Mouse (Mus musculus) intestine, embryonic 16.5 days (tissue): ENCODE results near the gene Drap1. TPM values are rescaled to one million over a fixed set of nuclear protein-coding genes. Genes with fewer than 3 reads are reported as not detected.
"Not testable (repeated sequence)": the region's sequence is repeated elsewhere in the genome, so short reads cannot be mapped to it uniquely, and the experiment has no call there.

Experiments
- ATAC-seq: fragments of 200-750 bp; cut with Nextera tagmentation; 2 replicates; pipeline ENCODE4 v1.8.0; 2017; ENCODE audit warnings: moderate TSS enrichment, moderate library complexity
- H3K27ac ChIP-seq: fragments of 300-500 bp; sonication (generic); 2 replicates; pipeline ENCODE4 v1.5.1; 2014; ENCODE audit warnings: mild to moderate bottlenecking, low read length
- H3K27me3 ChIP-seq: fragments of 300-500 bp; sonication (generic); replicated peaks from 2 replicates; pipeline ENCODE4 v1.6.1; 2014; ENCODE audit warnings: low read length, control low read depth, mixed read lengths; ENCODE audit not compliant: control insufficient read depth, insufficient read depth
- H3K36me3 ChIP-seq: fragments of 300-500 bp; sonication (generic); 2 replicates; pipeline ENCODE4 v1.6.1; 2014; ENCODE audit warnings: low read length, control low read depth; ENCODE audit not compliant: control insufficient read depth, insufficient read depth
- H3K4me1 ChIP-seq: fragments of 300-500 bp; sonication (generic); 2 replicates; pipeline ENCODE4 v1.6.1; 2014; ENCODE audit warnings: low read length, control low read depth, mixed read lengths; ENCODE audit not compliant: control insufficient read depth, insufficient read depth
- H3K4me2 ChIP-seq: fragments of 300-500 bp; sonication (generic); 2 replicates; pipeline ENCODE4 v1.6.1; 2014; ENCODE audit warnings: low read depth, low read length, control low read depth
- H3K4me3 ChIP-seq: fragments of 300-500 bp; sonication (generic); 2 replicates; pipeline ENCODE4 v1.5.1; 2014; ENCODE audit warnings: mild to moderate bottlenecking, low read length
- H3K9ac ChIP-seq: fragments of 300-500 bp; sonication (generic); 2 replicates; pipeline ENCODE4 v1.6.1; 2014; ENCODE audit warnings: low read depth, low read length
- H3K9me3 ChIP-seq: fragments of 300-500 bp; sonication (generic); 2 replicates; pipeline ENCODE4 v1.6.1; 2016; ENCODE audit warnings: low read length, control low read depth; ENCODE audit not compliant: control insufficient read depth
- WGBS: fragments of 180-500 bp; shearing (Covaris S2); extraction: QIAGEN DNeasy Blood & Tissue Kit; methylation state at CpG from one replicate; pipeline ENCODE4 v1.1.7; 2014; 5-methylcytosine and 5-hydroxymethylcytosine counted together
- polyA plus RNA-seq: library from polyadenylated mRNA; unstranded; fragments of >200 nt; fragmentation: Nextera tagmentation; extraction: Ambion mirVana; gene quantifications from 2 replicates; pipeline ENCODE4 v1.2.1, GENCODE M21; 2015

Drap1 gene
- polyA plus RNA-seq, 1 experiment from 2014 or later = 180 TPM

DNA sequence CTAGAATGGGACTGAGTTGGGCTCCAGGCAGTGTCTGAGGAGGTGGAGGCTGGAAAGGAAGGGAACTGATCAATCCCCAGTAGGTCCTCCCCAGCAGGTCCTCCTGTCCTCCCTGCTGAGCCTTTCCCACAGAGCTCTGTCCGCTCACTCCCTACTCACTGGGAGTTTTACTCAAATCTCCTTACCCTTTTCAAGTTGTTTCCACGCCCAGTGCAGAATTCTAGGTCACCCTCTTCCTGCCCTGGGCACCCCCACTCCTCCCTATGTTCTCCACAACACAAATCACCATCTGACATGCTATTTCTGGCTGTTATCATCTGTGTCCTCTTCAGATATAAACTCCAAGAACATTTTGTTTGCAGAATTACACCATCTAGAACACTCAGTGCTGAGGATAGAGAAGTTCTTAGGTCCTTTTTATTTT is 10.2 kb downstream of the Drap1 start:
- no peak for ATAC-seq
- H3K9me3 ChIP-seq = no peaks in the 10 kb centered on the region
- 70% methylated on average over 2 of the region's 2 CpGs for WGBS
- H3K4me2 ChIP-seq = no peak overlapping the region
- no peak overlapping the region for H3K4me3 ChIP-seq
- H3K9ac ChIP-seq = no peak overlapping the region
- no peaks in the 10 kb centered on the region for H3K36me3 ChIP-seq
- no peaks in the 10 kb centered on the region for H3K4me1 ChIP-seq
- no peaks in the 10 kb centered on the region for H3K27me3 ChIP-seq
- H3K27ac ChIP-seq = no peak overlapping the region

DNA sequence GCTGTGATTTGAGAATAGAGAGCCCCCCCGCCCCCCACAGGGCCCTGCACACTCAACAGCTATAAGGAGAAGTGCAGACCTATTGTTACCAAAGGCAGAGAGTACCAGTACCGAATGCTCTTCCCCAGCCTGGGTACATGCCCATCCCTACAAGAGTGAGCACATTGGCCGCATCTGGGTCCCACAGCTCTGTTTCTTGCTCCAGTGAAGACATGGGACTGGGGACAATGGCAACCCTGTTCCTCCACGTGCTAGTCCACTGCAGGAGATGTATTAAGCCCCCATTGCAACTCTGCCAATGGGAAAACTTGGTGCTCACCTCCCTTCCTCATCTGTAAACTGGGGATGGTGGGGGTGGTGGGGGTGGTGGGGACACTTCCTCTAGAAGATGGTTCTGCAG is 10.9 kb downstream of the Drap1 start:
- Histone ChIP-seq H3K4me2 (no peak overlapping the region), H3K27me3 (no peaks in the 10 kb centered on the region), H3K4me1 (no peaks in the 10 kb centered on the region), H3K9ac (no peak overlapping the region), H3K36me3 (no peaks in the 10 kb centered on the region), H3K4me3 (no peak overlapping the region), H3K27ac (no peak overlapping the region), H3K9me3 (no peaks in the 10 kb centered on the region)
- no peak for ATAC-seq
- WGBS = 75% methylated on average over 4 of the region's 4 CpGs

DNA sequence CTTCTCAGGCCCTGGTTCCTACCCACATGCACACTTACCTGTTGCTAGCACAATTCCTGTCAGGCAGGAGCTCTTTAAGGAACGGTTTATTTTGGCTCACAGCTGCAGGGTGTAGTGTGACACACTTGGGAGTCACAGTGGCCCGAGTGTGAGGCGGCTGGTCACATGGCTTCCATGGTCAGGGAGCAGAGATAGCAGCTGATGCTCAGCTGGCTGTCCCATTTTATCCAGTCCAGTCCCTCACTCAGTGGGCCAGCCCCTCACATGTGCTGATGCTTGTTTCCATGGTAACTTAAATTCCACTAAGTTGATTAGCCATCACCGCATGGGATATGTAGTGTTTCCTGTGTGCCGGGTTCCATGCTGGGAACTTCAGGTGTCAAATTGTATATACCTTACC is 12.8 kb downstream of the Drap1 start:
- Histone ChIP-seq H3K4me3 (no peak overlapping the region), H3K4me2 (no peak overlapping the region), H3K36me3 (no peaks in the 10 kb centered on the region), H3K27me3 (no peaks in the 10 kb centered on the region), H3K27ac (no peak overlapping the region), H3K4me1 (peaks cover 3% of the 10 kb centered on the region; the same call in 1 of the 2 replicates), H3K9ac (no peak overlapping the region), H3K9me3 (no peaks in the 10 kb centered on the region)
- 60% methylated on average over 5 of the region's 5 CpGs for WGBS
- ATAC-seq = no peak

DNA sequence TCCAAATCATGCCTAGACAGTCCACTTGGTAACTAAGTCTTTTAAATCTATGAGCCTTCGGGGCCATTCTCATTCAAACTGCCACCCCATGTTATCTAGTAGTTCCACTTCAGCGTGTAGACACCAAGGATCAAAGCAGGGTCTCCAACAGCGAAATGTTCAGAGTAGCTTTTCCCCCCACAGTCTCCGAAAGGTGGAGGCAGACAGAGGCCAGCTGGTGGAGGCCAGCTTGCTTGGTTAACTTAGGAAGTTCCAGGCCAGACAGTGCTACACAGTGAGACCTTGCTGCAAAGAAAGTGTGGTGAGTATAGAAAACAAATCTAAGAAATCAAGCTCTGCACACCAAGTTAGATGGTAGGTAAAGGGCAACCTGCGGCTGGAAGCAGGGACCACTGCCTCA is 14.1 kb downstream of the Drap1 start:
- H3K36me3 ChIP-seq = no peaks in the 10 kb centered on the region
- peaks cover 3% of the 10 kb centered on the region; the same call in 1 of the 2 replicates for H3K4me1 ChIP-seq
- no peaks in the 10 kb centered on the region for H3K27me3 ChIP-seq
- H3K9me3 ChIP-seq = no peaks in the 10 kb centered on the region
- H3K4me3 ChIP-seq = no peak overlapping the region
- H3K9ac ChIP-seq = no peak overlapping the region
- ATAC-seq = no peak
- H3K27ac ChIP-seq = no peak overlapping the region
- WGBS = 84% methylated on average over 5 of the region's 5 CpGs
- H3K4me2 ChIP-seq = no peak overlapping the region

DNA sequence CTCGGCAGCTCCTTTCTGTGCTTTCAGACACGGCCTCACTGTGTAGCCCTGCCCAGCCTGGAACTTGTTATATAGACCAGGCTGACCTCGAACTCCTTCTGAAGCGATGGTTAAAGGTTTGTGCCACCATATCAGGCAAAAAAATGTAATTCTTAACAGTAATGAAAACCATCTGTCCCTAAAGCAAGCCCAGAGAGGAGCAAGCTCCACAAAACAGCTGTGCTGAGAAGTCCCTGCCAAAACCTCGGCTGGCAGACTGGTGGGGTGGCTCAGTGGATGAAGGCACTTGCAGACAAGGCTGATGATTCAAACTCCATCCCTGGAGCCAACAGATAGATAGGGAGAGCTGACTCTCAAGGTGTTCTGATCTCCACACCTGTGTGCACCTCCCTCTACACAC is 15.7 kb downstream of the Drap1 start:
- WGBS = 71% methylated on average over 5 of the region's 5 CpGs

DNA sequence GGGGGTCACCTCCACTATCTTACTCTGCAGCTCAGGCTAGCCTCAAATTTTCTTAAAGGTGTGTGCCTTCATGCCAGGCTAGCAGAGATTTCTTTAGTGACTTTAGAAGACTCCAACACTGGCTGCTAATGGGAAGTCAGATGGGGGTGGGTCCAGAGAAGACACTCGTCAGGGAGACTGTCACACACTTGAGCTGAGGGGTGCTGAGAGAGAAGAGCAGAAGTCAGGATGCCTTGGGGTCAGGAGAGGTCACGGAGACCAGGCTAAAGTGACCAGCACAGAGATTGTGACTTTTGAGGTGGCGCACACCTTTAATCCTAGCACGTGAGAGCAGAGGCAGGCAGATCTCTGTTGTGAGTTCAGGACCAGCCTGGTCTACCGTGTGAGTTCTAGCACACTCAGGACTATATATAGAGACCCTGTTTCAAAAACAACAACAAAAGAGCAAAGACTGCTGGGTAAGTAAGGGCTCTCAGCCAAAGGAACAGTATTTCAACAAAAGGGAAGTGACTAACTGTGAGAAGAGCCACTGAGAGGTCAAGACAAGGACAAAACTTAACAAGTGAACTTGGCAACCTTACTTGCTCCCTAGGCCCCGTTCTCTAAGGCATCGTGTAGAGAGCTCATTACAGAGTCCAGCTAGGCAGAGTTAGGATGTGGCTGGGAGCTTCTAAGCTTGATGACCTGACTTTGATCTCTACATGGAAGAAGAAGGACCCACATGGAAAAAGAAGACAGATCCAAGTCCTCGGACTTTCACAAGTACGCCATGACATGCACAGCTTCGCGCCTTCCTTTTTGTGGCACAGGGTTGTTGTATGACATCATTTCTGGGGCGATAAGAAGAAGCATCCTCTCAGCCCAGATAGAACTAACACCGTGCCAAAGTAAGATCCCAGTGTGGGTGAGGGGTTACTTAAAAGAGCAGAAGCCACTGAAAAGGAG is 16.4 kb downstream of the Drap1 start:
- Histone ChIP-seq H3K4me2 (no peak overlapping the region), H3K9ac (no peak overlapping the region; the same call in 1 of the 2 replicates), H3K27me3 (no peaks in the 10 kb centered on the region), H3K4me1 (peaks cover 3% of the 10 kb centered on the region; the same call in 1 of the 2 replicates), H3K36me3 (no peaks in the 10 kb centered on the region), H3K4me3 (no peak overlapping the region), H3K27ac (no peak overlapping the region), H3K9me3 (no peaks in the 10 kb centered on the region)
- ATAC-seq = no peak
- WGBS = 85% methylated on average over 13 of the region's 13 CpGs

More for the DNA sequence above, 15.7 kb downstream of the Drap1 start:
- Histone ChIP-seq H3K9me3 (no peaks in the 10 kb centered on the region), H3K4me1 (peaks cover 3% of the 10 kb centered on the region; the same call in 1 of the 2 replicates), H3K27me3 (no peaks in the 10 kb centered on the region), H3K36me3 (no peaks in the 10 kb centered on the region), H3K4me2 (no peak overlapping the region), H3K4me3 (no peak overlapping the region), H3K9ac (no peak overlapping the region), H3K27ac (no peak overlapping the region)
- no peak for ATAC-seq

DNA sequence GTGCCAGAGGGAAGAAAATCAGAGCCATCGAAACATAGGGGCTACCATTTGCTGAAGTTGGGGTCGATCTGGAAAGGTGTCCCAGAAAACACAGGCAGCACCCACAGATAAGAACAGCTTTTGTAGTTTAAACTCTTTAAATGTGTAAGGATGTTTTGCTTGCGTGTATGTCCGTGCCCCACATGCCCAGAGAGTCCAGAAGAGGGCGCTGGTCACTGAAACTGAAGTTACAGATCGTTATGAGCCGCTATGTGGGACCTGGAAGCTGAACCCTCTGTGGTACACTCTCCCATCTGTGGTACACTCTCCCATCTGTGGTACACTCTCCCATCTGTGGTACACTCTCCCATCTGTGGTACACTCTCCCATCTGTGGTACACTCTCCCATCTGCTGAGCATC is 17.6 kb downstream of the Drap1 start:
- ATAC-seq = peak; percentile 54

DNA sequence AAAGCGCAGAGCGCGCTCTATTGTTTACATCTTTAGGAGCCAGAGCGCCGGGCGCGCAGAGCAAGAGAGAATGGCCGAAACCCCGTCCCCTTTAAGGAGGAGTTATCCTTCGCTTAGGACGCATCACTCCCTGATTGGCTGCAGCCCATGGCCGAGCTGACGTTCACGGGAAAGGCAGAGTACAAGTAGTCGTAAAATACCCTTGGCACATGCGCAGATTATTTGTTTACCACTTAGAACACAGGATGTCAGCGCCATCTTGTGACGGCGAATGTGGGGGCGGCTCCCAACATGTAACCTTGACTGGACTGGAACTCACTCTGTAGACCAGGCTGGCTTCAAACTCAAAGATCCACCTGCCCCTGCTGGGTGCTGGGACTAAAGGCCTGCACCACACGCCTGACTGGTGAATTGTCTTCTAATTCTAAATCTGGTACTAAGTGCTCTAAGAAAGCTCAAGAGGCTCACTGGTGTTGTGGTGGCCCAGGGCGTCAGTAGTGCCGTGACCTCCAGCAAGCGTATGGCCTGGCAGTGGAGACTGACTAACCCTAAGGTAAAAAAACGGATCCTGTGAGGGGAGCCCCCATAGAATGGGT is 18.1 kb downstream of the Drap1 start:
- ATAC-seq = peak; percentile 90
- not testable (repeated sequence) for H3K36me3 ChIP-seq, H3K9me3 ChIP-seq, H3K27me3 ChIP-seq, H3K4me1 ChIP-seq
- H3K4me3 ChIP-seq = peak overlapping the region; percentile 62
- peak overlapping the region; percentile 74 for H3K9ac ChIP-seq
- H3K27ac ChIP-seq = peak overlapping the region; percentile 86
- WGBS = 11% methylated on average over 21 of the region's 25 CpGs
- H3K4me2 ChIP-seq = peak overlapping the region; percentile 63

More for the DNA sequence above, 17.6 kb downstream of the Drap1 start:
- Histone ChIP-seq H3K9me3 (no peaks in the 10 kb centered on the region), H3K27ac (peak overlapping the region; percentile 86), H3K9ac (peak overlapping the region; percentile 74), H3K4me2 (peak overlapping the region; percentile 63), H3K36me3 (no peaks in the 10 kb centered on the region), H3K4me1 (peaks cover 3% of the 10 kb centered on the region; the same call in 1 of the 2 replicates), H3K27me3 (no peaks in the 10 kb centered on the region), H3K4me3 (peak overlapping the region; percentile 62)
- 16% methylated on average over 7 of the region's 7 CpGs for WGBS

DNA sequence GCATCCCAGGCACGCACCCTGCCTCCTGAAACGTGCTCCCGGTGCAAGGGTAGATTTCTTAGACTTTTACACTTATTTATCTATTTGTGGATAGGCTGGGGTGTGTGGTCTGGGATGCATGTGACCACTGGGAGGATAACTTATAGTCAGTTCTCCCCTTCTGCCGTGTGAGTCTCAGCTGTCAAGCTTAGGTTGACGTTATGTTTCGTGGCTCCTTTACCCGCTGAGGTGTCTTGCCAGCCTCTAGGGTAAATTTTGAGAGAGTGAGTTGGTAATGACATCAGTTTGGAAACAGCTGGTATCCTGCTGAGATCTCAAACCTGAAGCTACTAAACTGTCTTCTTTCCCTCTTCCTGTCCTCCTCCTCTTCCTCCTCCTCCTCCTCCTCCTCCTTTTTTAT is 18.9 kb downstream of the Drap1 start:
- H3K4me3 ChIP-seq = peak overlapping the region; percentile 35
- H3K4me1 ChIP-seq = peaks cover 3% of the 10 kb centered on the region; the same call in 1 of the 2 replicates
- no peak overlapping the region for H3K27ac ChIP-seq
- no peak for ATAC-seq
- H3K9me3 ChIP-seq = no peaks in the 10 kb centered on the region
- no peaks in the 10 kb centered on the region for H3K36me3 ChIP-seq
- H3K27me3 ChIP-seq = no peaks in the 10 kb centered on the region
- WGBS = 13% methylated on average over 7 of the region's 7 CpGs
- peak overlapping the region; percentile 40 for H3K4me2 ChIP-seq
- peak overlapping the region; percentile 53; the same call in 1 of the 2 replicates for H3K9ac ChIP-seq
